Mouse (Mus musculus): ENCODE data around the gene D430041D05Rik.

Gene D430041D05Rik

DNA sequence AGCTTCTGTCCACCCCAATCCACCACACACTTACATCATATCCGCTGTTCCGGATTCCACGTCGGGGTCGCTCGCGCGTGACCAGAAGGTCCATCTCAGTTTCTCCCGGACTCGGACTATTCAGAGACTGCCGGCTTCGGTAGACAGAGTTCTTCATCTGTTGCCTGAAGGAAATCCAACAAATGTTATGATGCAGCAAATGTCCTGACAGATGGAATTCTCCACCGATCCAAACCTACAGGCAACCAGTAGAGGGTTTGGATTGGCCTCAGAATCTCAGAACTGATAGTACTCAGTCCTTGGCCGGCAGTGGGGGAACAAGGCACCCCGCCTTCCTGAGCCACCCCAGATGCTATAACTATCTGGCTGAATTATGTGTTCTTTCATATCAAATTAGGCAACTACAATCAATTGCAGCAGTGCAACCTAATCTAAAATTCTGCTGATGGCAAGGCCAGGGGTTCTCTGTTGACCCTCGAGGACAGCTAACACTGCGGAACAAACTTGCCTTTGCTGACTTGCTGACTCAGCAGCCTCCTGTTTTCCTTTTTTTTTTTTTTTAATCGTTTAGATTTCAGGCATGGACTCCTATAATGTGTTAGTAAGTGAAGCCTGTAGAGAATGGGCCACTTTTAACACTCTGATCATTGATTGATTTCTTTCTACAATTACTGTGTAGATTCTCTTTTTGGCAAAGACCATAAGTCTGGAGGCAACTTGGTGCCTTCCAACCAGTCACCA lies 218.2 kb downstream of the D430041D05Rik start:
- no peak for DNase-seq (ENCODE audit: low spot score)

GRCm38 (mm10) chr2:104191723-104192122 lies 219.1 kb downstream of the D430041D05Rik start:
- DNase-seq (ENCODE audit: low spot score): no peak

- DNase-seq (ENCODE audit: low spot score): no peak
These were observed 222.0 kb downstream of the D430041D05Rik start for GRCm38 (mm10) chr2:104188859-104189258.

- no peak for DNase-seq (ENCODE audit: low spot score)
These were observed 223.7 kb downstream of the D430041D05Rik start for GRCm38 (mm10) chr2:104187073-104187472.

DNA sequence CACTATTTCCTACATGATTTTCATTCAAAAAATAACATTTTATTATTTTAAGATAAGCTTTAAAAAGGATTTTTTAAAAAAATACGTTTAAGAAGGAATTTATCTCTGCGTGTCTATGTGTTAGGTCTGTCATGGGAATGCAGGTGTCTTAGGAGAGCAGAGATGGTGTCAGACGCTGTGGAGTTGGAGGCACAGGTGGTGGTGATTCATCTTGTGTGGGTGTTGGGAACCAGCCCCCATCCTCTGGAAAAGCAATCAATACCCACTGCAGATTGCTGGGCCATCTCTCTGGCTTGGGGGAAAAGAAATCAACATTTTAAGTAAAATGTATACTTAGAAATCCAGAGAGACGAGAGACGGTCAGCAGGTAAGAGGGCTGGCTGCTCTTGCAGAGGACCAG lies 225.2 kb downstream of the D430041D05Rik start:
- no peak for DNase-seq (ENCODE audit: low spot score)

DNA sequence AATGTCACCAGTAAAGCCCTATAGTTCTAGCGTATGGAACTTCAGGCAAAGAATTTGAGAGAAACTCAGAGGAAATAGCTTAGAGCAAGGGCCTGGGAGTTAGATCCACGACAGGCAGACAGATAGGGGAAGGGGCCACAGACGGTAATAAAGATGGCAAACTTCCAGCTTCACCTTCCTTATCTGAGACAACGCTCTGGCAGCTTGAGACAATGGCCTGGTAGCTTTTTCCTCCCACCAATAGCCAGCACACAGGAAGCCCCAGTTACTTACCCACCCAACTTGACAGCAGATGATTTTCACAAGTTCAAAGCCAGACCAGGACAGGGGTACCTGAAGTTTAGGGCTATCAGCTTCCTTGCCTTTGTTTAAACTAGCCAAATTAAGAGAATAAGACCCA lies 226.5 kb downstream of the D430041D05Rik start:
- no peak for DNase-seq (ENCODE audit: low spot score)

GRCm38 (mm10) chr2:104183246-104183845 lies 227.5 kb downstream of the D430041D05Rik start:
- DNase-seq (ENCODE audit: low spot score): no peak

DNA sequence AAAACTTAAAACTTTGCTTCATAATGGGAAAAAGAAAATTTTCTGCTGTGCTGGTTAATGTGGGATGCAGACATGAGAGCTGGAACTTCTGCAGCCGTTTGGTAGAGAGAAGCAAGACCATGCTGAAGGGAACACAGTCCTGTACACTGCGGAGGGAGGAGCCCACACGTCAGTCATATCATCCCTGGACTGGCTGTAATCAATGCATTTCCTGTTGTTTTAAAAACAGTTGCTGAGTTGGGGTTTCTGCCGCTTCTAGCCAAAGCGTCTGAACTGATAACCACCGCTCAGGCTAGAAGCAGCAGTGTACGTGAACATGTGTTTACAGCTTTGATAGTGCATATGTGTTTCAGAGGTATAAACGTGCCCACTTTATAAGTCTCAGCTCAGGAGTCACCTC lies 231.2 kb downstream of the D430041D05Rik start:
- DNase-seq (ENCODE audit: low spot score): no peak

DNA sequence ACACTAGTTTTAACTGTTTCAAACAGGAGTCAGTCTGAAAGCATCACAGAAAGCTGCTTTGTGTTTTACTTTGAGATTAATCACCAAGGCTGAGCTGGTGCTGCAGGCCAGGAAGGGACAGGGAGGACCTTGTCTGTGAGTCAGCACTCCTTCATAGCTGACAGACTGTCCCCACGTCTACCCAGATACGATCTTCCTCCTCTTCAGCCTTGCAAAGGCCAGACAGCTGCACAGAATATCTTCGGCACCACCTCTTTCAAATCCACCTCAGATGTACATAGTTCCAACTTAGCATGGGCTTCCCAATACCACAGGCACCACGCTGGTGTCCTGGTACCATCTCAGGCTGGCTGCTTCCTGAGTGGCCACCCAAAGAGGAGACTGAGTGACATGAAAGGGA lies 232.6 kb downstream of the D430041D05Rik start:
- no peak for DNase-seq (ENCODE audit: low spot score)

- DNase-seq (ENCODE audit: low spot score): no peak
These were observed 233.7 kb downstream of the D430041D05Rik start for GRCm38 (mm10) chr2:104176979-104177704.

DNA sequence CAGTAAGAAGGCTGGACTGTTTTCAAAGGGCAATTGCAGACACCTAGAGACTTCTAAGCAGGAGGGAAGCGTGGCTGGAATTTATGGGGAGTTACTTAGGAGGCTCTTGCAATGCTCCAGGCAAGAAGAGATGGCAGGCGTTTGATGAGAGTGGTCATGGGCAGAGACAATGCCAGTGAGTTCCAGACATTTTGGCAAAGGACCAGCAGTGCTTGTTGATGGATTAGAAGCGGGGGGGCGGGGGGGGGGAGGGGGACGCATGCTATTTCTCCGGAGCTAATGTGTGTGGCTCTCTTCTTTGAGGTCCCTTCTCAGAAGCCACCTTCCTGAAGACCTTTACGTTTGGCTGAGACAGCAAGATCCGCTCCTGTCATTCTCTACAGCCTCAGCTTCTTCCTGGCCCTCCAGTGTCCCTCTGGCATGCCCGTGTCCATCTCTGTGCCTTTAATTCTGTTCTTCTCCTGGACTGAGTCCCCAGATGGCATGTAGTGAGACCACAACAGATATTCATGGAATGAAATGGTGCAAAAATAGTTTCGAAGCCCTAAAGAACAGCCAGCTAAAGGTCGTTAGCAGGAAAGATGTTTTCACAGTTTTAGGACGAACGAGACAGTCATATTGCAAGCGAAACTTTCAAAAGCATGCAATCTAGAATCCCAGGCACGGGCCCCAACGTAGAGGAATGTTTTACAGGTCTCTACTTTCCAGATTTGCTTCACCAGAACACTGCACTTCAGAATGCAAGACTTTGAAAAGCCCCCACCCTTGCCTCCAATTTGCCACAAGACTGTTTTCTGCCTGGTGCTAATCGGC lies 234.4 kb downstream of the D430041D05Rik start:
- no peak for DNase-seq (ENCODE audit: low spot score)

DNA sequence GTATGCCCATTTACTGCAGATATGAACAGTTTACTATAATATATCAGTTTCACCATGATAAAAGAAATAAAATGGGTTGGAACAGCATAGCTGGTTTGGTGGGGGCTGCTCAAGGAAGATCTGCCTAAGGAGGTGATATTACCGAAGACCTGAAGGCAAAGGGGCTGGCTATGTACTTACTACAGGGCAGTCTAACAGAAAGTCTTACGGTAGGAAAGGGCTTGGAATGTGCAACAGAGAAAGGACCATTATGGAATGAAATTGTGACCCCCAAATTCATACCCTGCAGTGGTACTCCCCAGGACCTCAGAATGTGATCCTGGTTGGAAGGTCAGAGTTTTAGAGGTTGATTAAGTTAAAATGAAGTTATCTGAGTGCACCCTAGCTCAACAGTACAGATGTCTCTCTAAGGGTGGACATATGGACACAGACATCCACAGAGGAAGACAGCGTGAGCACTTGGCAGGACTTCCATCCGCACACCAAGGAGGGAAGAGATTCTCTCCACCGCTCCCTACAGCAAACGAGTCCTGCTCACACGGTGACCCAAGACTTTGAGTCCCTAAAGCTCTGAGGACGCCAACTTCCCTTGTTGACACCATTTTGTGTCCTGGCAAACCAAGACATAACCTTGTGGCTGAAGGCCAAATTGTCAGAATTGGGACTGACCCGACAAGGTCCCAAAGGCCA lies 235.2 kb downstream of the D430041D05Rik start:
- DNase-seq (ENCODE audit: low spot score): no peak

DNA sequence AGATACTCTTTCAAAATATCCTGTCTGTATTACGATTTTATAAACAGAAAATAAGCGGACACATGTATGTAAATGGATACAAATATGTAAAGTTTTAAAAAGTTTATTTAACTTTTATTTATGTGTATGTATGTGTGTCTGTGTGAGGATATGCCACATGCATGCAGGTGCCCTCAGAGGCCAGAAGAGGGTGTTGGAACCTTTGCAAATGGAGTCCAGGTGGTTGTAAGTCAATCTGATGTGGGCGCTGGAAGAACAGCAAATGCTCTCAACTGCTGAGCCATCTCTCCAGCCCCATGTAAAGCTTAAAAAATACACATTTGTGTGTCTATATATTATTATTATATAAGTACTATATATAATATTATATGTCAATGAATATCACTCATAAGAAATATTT lies 237.4 kb downstream of the D430041D05Rik start:
- DNase-seq (ENCODE audit: low spot score): no peak

DNA sequence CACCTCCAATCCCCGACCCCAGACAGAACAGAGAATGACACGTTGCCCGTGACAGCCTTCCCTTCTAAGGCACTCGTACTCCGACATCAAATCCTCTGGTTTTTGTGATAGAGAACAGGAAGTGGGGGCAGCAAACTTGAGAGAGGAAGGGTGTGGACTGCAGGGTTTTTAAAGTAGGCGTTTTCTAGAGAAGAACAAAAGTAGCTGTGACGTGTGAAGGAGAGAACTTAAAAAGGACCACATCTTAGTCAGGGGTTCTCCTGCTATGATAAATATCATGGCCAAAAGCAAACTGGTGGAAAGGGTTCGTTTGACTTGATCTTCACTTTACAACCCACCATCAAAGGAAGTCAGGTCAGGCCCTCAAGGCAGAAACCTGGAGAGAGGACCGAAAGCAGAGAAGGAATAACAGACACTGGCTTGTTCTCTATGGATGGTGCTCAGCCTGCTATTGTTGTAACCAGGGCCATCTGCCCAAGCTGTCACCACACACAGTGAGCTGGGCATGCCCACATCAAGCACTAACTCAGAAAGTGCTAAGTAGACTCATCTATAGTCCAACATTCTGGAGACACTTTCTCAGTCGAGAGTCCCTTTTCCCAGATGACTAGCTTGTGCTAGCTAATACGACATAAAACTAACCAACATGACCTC lies 238.0 kb downstream of the D430041D05Rik start:
- DNase-seq (ENCODE audit: low spot score): no peak

- DNase-seq (ENCODE audit: low spot score): no peak
These were observed 242.5 kb downstream of the D430041D05Rik start for GRCm38 (mm10) chr2:104168186-104168896.

- DNase-seq (ENCODE audit: low spot score): no peak
These were observed 243.0 kb downstream of the D430041D05Rik start for GRCm38 (mm10) chr2:104167765-104168164.

GRCm38 (mm10) chr2:104165631-104166030 lies 245.2 kb downstream of the D430041D05Rik start:
- no peak for DNase-seq (ENCODE audit: low spot score)

- DNase-seq (ENCODE audit: low spot score): no peak
These were observed 246.8 kb downstream of the D430041D05Rik start for GRCm38 (mm10) chr2:104163978-104164487.

DNA sequence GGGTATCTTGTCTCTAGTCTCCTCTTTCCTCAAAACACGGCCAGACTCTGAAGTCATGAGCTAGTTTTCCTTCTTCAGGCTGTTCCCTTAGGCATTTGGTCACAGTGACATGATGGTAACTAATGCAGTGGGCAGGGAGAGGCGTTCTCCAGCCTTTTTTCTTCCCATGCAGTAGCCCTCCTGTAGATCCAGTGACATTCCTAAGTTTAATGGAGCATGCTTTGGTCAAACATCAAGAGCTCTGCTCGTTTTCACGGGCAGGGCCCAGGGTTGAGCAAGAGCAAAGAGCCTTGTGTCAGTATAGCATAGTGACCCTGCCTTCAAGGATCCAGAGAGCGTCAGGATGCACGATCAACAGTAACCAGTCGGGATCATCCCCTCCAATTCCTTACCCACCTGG lies 247.4 kb downstream of the D430041D05Rik start:
- no peak for DNase-seq (ENCODE audit: low spot score)

- DNase-seq (ENCODE audit: low spot score): no peak
These were observed 253.0 kb downstream of the D430041D05Rik start for GRCm38 (mm10) chr2:104157831-104158230.
